Mouse (Mus musculus) neural tube, embryonic 11.5 days (tissue): ENCODE results near the gene Wdr90. TPM values are rescaled to one million over a fixed set of nuclear protein-coding genes. Genes with fewer than 3 reads are reported as not detected.
A peak's percentile ranks its signal among the peaks of the same experiment; 100 is the strongest.
"Not testable (repeated sequence)": the region's sequence is repeated elsewhere in the genome, so short reads cannot be mapped to it uniquely, and the experiment has no call there.

ENCODE experiments used
- ATAC-seq: fragments of 200-750 bp; cut with Nextera tagmentation; 2 replicates; pipeline ENCODE4 v1.8.0; 2017; ENCODE audit warnings: moderate number of reproducible peaks, mild to moderate bottlenecking, moderate TSS enrichment, moderate library complexity; ENCODE audit not compliant: insufficient read depth, low FRiP score, low TSS enrichment
- DNase-seq: peaks from one replicate; pipeline ENCODE4 v3.0.0-alpha.2; 2015; ENCODE audit warnings: low spot score
- H3K27ac ChIP-seq: fragments of 300-500 bp; sonication (generic); 2 replicates; pipeline ENCODE4 v1.5.1; 2014; ENCODE audit warnings: low read depth, mild to moderate bottlenecking, low read length
- H3K27me3 ChIP-seq: fragments of 300-500 bp; sonication (generic); 2 replicates; pipeline ENCODE4 v1.6.1; 2014; ENCODE audit warnings: mild to moderate bottlenecking, low read length, mixed read lengths; ENCODE audit not compliant: control insufficient read depth, insufficient read depth
- H3K36me3 ChIP-seq: fragments of 300-500 bp; sonication (generic); 2 replicates; pipeline ENCODE4 v1.6.1; 2014; ENCODE audit warnings: mild to moderate bottlenecking, low read length, moderate library complexity, mixed read lengths; ENCODE audit not compliant: control insufficient read depth, insufficient read depth
- H3K4me1 ChIP-seq: fragments of 300-500 bp; sonication (generic); 2 replicates; pipeline ENCODE4 v1.6.1; 2014; ENCODE audit warnings: low read length, mixed read lengths; ENCODE audit not compliant: control insufficient read depth, insufficient read depth
- H3K4me2 ChIP-seq: fragments of 300-500 bp; sonication (generic); 2 replicates; pipeline ENCODE4 v1.6.1; 2014; ENCODE audit warnings: low read depth, mild to moderate bottlenecking, moderate library complexity
- H3K4me3 ChIP-seq: fragments of 300-500 bp; sonication (generic); 2 replicates; pipeline ENCODE4 v1.5.1; 2014; ENCODE audit warnings: low read depth, low read length
- H3K9ac ChIP-seq: fragments of 300-500 bp; sonication (generic); 2 replicates; pipeline ENCODE4 v1.6.1; 2014; ENCODE audit warnings: mild to moderate bottlenecking, low read length
- H3K9me3 ChIP-seq: fragments of 300-500 bp; sonication (generic); 2 replicates; pipeline ENCODE4 v1.6.1; 2016; ENCODE audit warnings: low read length; ENCODE audit not compliant: control insufficient read depth
- WGBS: fragments of 180-500 bp; shearing (Covaris S2); extraction: QIAGEN DNeasy Blood & Tissue Kit; methylation state at CpG from one replicate; pipeline ENCODE4 v1.1.7; 2014; 5-methylcytosine and 5-hydroxymethylcytosine counted together
- polyA plus RNA-seq: library from polyadenylated mRNA; unstranded; fragments of >200 nt; fragmentation: Nextera tagmentation; extraction: Ambion mirVana; gene quantifications from 2 replicates; pipeline ENCODE4 v1.2.1, GENCODE M21; 2014

The Wdr90 gene
- polyA plus RNA-seq, 1 experiment from 2014 or later: 20.3 TPM

GRCm38 (mm10) chr17:25875171-25876136 is 14.2 kb upstream of the Wdr90 start:
- DNase-seq (peak; percentile 92), ATAC-seq (peak; percentile 84)
- Histone ChIP-seq H3K4me1 (peaks cover 17% of the 10 kb centered on the region), H3K36me3 (peaks cover 7% of the 10 kb centered on the region; the same call in 1 of the 2 replicates), H3K27me3 (no peaks in the 10 kb centered on the region), H3K4me3 (peak overlapping the region; percentile 72), H3K9me3 (no peaks in the 10 kb centered on the region), H3K27ac (peak overlapping the region; percentile 85), H3K4me2 (peak overlapping the region; percentile 97), H3K9ac (peak overlapping the region; percentile 86)
- 1% methylated on average over 59 of the region's 59 CpGs for WGBS

DNA sequence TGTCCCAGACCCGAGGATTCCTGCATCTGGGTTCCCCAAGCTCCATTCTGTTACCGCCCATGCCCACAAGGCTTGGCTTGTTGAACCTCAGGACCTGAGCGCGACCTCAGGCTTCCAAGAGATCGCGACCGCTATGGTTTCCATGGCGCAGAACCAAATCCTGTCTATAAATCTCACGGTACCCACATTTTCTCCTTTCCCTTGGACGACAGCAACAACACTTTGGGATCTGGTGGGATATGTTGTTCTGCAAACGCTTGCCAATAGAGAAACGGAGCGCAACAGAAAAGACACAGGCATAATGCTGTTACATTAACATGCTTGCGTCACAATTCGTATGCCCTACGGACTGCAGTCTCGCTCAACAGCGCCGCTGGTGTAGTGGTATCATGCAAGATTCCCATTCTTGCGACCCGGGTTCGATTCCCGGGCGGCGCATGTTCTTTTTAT is 13.4 kb upstream of the Wdr90 start, which contains the start of gene Mettl26:
Gene Mettl26 (plus strand): TSS at position 354 of the 450 bp plus-strand sequence.
- Histone ChIP-seq H3K4me1 (peaks cover 13% of the 10 kb centered on the region), H3K36me3 (peaks cover 7% of the 10 kb centered on the region; the same call in 1 of the 2 replicates), H3K4me2 (peak within 1 kb of the TSS; percentile 97), H3K4me3 (peak within 1 kb of the TSS; percentile 72), H3K27ac (peak within 1 kb of the TSS; percentile 85), H3K27me3 (no peaks in the 10 kb centered on the region), H3K9ac (peak within 1 kb of the TSS; percentile 86), H3K9me3 (no peaks in the 10 kb centered on the region)
- DNase-seq: peak; percentile 93
- ATAC-seq: peak; percentile 58
- under 1% methylated on average over 25 of the region's 25 CpGs for WGBS

DNA sequence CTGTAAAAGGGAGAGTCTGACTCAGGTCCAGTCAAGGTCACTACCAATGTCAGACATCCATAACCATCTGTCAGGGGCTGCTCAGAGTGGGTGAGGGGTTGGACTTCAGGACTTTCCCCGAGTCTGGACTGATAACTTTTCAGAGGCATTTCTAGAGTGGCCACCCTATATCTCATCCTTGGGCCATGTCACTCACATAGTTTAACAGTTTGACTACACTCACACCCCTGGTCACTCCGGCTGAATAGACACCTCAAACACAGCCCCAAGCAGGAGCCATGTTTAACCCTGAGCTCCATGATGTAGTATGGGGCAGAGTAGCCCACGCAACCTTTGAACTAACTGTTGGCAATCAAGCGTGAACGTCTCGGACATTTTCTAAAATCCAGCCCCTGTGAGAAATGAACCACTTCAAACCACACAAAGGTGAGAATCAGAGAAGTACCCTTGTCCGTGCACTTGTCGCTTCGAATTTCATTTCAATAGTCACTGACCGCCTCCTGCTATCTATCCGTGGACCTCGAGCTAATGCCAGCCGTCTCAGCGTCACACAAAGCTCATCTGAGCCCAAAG is 12.9 kb upstream of the Wdr90 start:
- H3K9me3 ChIP-seq: no peaks in the 10 kb centered on the region
- peaks cover 13% of the 10 kb centered on the region for H3K4me1 ChIP-seq
- peak overlapping the region; percentile 97 for H3K4me2 ChIP-seq
- peak overlapping the region; percentile 72 for H3K4me3 ChIP-seq
- 8% methylated on average over 14 of the region's 14 CpGs for WGBS
- DNase-seq: no peak
- ATAC-seq: no peak
- H3K27ac ChIP-seq: peak overlapping the region; percentile 11; the same call in 1 of the 2 replicates
- peak overlapping the region; percentile 57 for H3K9ac ChIP-seq
- H3K27me3 ChIP-seq: no peaks in the 10 kb centered on the region
- peaks cover 7% of the 10 kb centered on the region; the same call in 1 of the 2 replicates for H3K36me3 ChIP-seq

DNA sequence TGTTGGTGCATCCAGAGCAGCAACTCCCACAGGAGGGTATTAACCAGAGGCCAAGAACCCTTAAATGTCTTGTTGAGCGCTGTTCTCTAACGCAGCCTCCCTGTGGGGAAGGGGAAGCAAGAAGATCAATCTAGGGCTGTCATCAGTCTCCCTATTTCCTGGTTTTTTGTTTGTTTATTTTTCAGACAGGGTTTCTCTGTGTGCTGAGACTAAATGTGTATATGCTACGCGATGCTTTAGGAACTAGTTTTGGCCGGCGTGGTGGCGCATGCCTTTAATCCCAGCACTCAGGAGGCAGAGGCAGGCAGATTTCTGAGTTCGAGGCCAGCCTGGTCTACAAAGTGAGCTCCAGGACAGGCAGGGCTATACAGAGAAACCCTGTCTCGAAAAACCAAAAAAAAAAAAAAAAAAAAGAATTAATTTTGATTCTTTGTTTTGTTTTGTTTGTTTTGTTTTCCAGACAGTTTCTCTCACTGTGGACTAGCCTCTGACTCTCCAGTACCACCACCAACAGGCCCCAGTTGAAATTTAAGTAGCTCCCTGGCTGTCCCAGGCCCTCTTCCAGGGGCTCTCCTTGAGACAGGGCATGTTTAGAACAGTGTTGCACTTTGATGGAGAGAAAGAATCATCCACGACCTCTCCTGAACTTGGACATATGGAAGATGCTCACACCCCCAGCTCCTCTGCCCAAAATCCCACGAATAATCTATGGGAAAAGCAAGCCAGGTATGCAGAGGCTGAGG is 12.3 kb upstream of the Wdr90 start:
- peaks cover 16% of the 10 kb centered on the region for H3K4me1 ChIP-seq
- peak overlapping the region; percentile 97 for H3K4me2 ChIP-seq
- H3K9ac ChIP-seq: no peak overlapping the region
- WGBS: 78% methylated on average over 10 of the region's 11 CpGs
- DNase-seq (no peak), ATAC-seq (no peak)
- no peak overlapping the region; the same call in 1 of the 2 replicates for H3K4me3 ChIP-seq
- peaks cover 2% of the 10 kb centered on the region; the same call in 1 of the 2 replicates for H3K36me3 ChIP-seq
- H3K27me3 ChIP-seq: no peaks in the 10 kb centered on the region
- H3K9me3 ChIP-seq: no peaks in the 10 kb centered on the region
- H3K27ac ChIP-seq: no peak overlapping the region

GRCm38 (mm10) chr17:25872676-25873075 is 11.4 kb upstream of the Wdr90 start:
- Histone ChIP-seq H3K27me3 (no peaks in the 10 kb centered on the region), H3K9ac (no peak overlapping the region), H3K4me1 (peaks cover 20% of the 10 kb centered on the region), H3K4me2 (no peak overlapping the region), H3K36me3 (no peaks in the 10 kb centered on the region), H3K4me3 (no peak overlapping the region), H3K9me3 (no peaks in the 10 kb centered on the region), H3K27ac (no peak overlapping the region)
- ATAC-seq (no peak), DNase-seq (no peak)
- 88% methylated on average over 3 of the region's 3 CpGs for WGBS

DNA sequence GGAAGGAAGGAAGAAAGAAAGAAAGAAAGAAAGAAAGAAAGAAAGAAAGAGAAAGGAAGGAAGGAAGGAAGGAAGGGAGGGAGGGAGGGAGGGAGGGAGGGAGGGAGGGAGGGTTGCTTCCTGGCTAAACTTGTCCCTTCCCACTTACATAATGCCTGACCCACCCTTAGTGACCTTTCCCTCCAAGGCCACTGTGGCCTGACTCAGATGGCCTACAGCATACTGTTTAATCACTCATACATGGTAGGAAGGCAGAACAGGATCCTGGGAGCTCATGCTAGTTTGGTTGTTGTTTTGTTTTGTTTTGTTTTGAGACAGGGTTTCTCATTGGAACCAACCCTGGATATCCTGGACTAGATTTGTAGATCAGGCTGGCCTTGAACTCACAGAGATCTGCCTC is 10.3 kb upstream of the Wdr90 start:
- DNase-seq, H3K9ac ChIP-seq, ATAC-seq, H3K27me3 ChIP-seq, H3K9me3 ChIP-seq, H3K4me3 ChIP-seq, H3K36me3 ChIP-seq, H3K4me2 ChIP-seq, H3K27ac ChIP-seq: not testable (repeated sequence)
- H3K4me1 ChIP-seq: peaks cover 22% of the 10 kb centered on the region

- no peak overlapping the region for H3K4me3 ChIP-seq
- no peak overlapping the region for H3K27ac ChIP-seq
- no peak for ATAC-seq
- no peaks in the 10 kb centered on the region for H3K9me3 ChIP-seq
- no peak overlapping the region for H3K4me2 ChIP-seq
- H3K4me1 ChIP-seq: peaks cover 13% of the 10 kb centered on the region
- no peaks in the 10 kb centered on the region for H3K27me3 ChIP-seq
- 83% methylated on average over 2 of the region's 2 CpGs for WGBS
- H3K9ac ChIP-seq: no peak overlapping the region
- no peaks in the 10 kb centered on the region for H3K36me3 ChIP-seq
- DNase-seq: no peak
Measured at GRCm38 (mm10) chr17:25869954-25870353, 8.7 kb upstream of the Wdr90 start.

DNA sequence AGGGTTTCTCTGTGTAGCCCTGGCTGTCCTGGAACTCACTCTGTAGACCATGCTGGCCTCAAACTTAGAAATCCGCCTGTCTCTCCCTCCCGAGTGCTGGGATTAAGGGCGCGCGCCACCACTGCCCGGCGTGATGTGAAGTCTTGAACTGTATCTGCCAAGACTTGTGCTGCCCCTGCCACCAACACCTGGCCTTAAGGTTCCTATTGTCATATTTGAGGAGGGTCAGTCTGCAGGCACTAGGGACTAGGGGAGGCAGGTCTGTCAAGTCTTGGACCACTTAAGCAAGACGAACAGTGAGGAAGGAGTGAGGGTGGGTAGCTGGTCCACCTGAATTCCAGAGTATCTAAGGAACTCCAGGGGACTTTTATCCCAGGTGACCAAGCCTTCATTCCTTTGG is 8.2 kb upstream of the Wdr90 start:
- Histone ChIP-seq H3K9me3 (no peaks in the 10 kb centered on the region), H3K27me3 (no peaks in the 10 kb centered on the region), H3K4me2 (no peak overlapping the region), H3K36me3 (no peaks in the 10 kb centered on the region), H3K4me3 (no peak overlapping the region), H3K9ac (no peak overlapping the region), H3K4me1 (peaks cover 13% of the 10 kb centered on the region), H3K27ac (no peak overlapping the region)
- no peak for ATAC-seq
- 92% methylated on average over 8 of the region's 8 CpGs for WGBS
- no peak for DNase-seq
